Mouse (Mus musculus): Measurements from ENCODE around the gene Syne2. TPM values are rescaled to one million over a fixed set of nuclear protein-coding genes. Genes with fewer than 3 reads are reported as not detected.

The Syne2 gene
- polyA plus RNA-seq, 1 experiment from 2014 or later = 6.3 TPM

DNA sequence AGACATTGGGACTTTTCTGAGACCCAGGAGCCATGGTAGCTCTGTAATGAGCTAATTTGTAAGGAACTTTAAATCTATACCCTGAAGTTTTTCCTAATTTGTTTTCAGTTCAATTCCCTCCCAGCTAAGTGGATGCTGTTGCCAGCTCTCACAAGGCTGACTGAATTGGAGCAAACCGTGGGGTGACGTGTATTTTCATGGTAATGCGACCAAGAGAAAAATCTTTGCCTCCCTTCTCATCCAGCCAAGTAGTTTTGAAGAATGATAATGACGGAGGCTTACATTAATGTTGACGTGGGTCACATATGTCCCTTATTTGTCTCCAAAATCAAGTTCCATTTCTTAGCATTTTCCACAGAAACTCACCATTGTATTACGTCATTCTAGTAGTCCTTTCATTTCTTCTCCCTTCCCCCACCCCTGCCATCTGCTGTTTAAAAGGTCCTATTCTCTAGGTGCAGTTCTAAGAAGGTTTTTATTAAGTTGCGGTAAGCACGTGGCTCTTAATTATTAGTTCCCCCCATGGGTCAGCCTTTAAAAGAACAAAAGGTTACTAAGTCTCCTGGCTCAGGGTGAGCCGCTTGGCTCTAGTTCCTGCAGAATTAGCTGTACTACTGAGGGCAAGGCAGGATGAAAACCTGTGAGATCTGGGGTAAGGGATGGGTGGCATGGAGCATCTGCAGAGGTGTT lies 55.8 kb downstream of the Syne2 start:
- H3K9me3 ChIP-seq (ENCODE audit: low read length) = no peaks in the 10 kb centered on the region
- TF ChIP-seq EP300 (IDR thresholded peaks at IDR 0.05; ENCODE audit: low read depth) = no peak
- H3K9ac ChIP-seq (replicated peaks) = no peak overlapping the region
- H3K4me3 ChIP-seq (ENCODE audit: low read depth, low read length) = no peak overlapping the region
- no peak overlapping the region for H3K27ac ChIP-seq (ENCODE audit: low read depth)
- WGBS (ENCODE audit: insufficient replicate concordance) = 81% methylated on average over 9 of the region's 9 CpGs
- H3K36me3 ChIP-seq (replicated peaks; ENCODE audit: insufficient read depth, low read length) = no peaks in the 10 kb centered on the region
- no peaks in the 10 kb centered on the region for H3K27me3 ChIP-seq (ENCODE audit: insufficient read depth, low read length)
- no peak overlapping the region for H3K4me2 ChIP-seq (ENCODE audit: low read depth, low read length)
- no peaks in the 10 kb centered on the region for H3K4me1 ChIP-seq (ENCODE audit: insufficient read depth)
- DNase-seq (no peak), ATAC-seq (no peak)

DNA sequence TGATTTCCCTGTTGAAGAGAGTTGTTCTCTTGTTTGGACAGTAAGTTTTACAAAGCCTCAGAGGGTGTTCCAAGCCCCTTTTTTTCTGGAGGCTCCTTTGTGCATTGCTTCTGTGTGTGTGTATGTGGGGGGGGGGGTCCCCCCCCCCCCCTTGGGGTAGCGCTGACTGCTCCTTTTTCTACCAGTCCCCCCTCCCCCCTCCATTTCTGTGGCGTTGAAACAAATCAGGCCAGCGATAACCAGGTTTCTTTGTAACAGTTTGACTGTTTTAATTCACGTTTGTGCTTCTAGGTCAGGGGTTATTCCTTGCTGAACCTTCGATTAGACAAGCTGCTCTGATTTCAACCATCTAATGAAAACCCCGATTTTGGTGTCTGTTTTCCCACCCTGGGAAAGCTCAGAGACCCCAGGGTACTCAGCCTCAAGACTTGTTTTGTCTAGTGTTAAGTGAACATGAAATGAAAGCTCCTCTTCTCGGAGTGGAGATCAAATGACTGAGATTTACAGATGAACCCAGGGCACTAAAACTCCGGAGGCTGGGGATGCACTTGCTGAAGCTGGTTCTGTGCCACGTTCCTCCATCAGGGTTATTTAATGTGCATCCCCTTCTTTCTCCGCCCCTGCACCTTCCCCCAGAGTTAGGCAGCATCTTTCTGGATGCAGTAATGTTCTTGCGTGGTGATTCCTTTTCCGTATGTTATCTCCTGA lies 56.5 kb downstream of the Syne2 start:
- H3K36me3 ChIP-seq (replicated peaks; ENCODE audit: insufficient read depth, low read length) = no peaks in the 10 kb centered on the region
- no peak for TF ChIP-seq CTCF (IDR thresholded peaks at IDR 0.05; ENCODE audit: low read depth)
- no peak for TF ChIP-seq EP300 (IDR thresholded peaks at IDR 0.05; ENCODE audit: low read depth)
- no peak overlapping the region for H3K4me2 ChIP-seq (ENCODE audit: low read depth, low read length)
- no peaks in the 10 kb centered on the region for H3K9me3 ChIP-seq (ENCODE audit: low read length)
- no peak overlapping the region for H3K9ac ChIP-seq (replicated peaks)
- H3K4me1 ChIP-seq (ENCODE audit: insufficient read depth) = no peaks in the 10 kb centered on the region
- DNase-seq = no peak
- ATAC-seq = no peak
- no peaks in the 10 kb centered on the region for H3K27me3 ChIP-seq (ENCODE audit: insufficient read depth, low read length)
- no peak overlapping the region for H3K27ac ChIP-seq (ENCODE audit: low read depth)
- WGBS (ENCODE audit: insufficient replicate concordance) = 63% methylated on average over 12 of the region's 12 CpGs
- no peak overlapping the region for H3K4me3 ChIP-seq (ENCODE audit: low read depth, low read length)

DNA sequence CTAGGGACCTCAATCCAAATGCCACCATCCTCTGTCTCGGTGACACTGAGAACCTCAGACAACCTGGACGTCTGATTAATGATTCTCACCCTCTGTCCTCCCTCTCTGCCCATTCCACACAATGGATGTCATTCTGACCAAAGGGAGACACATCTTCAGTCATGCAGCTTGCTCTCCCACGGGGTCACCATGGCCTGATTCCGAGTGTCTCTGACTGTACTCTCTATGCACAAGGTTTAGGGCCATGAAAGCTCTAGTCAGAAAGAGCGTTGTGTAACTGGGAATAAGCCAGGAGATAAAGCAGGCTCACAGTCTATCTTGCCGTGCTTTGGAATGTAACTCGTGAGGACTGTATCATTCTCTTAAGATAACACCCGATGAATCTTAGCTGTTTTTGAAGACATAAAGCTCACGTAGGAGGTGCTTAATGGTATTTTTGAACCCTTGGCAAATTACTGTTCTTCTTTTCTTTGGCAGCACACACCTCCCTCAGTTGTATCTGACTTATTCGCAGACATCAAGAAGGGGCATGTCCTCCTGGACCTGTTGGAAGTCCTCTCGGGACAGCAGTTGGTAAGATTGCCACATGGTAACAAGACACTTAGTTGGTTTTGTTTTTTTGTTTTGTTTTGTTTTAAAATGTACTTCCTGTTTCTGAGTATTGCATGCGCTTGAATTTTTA lies 61.8 kb downstream of the Syne2 start:
- no peak overlapping the region for H3K4me3 ChIP-seq (ENCODE audit: low read depth, low read length)
- TF ChIP-seq CTCF (IDR thresholded peaks at IDR 0.05; ENCODE audit: low read depth) (no peak), EP300 (IDR thresholded peaks at IDR 0.05; ENCODE audit: low read depth) (no peak)
- no peak overlapping the region for H3K4me2 ChIP-seq (ENCODE audit: low read depth, low read length)
- H3K27me3 ChIP-seq (ENCODE audit: insufficient read depth, low read length) = no peaks in the 10 kb centered on the region
- DNase-seq = no peak
- H3K4me1 ChIP-seq (ENCODE audit: insufficient read depth) = no peaks in the 10 kb centered on the region
- 70% methylated on average over 12 of the region's 12 CpGs for WGBS (ENCODE audit: insufficient replicate concordance)
- no peak overlapping the region for H3K27ac ChIP-seq (ENCODE audit: low read depth)
- H3K36me3 ChIP-seq (replicated peaks; ENCODE audit: insufficient read depth, low read length) = no peaks in the 10 kb centered on the region; the same call in 1 of the 2 replicates
- no peaks in the 10 kb centered on the region for H3K9me3 ChIP-seq (ENCODE audit: low read length)
- no peak for ATAC-seq
- H3K9ac ChIP-seq (replicated peaks) = no peak overlapping the region

DNA sequence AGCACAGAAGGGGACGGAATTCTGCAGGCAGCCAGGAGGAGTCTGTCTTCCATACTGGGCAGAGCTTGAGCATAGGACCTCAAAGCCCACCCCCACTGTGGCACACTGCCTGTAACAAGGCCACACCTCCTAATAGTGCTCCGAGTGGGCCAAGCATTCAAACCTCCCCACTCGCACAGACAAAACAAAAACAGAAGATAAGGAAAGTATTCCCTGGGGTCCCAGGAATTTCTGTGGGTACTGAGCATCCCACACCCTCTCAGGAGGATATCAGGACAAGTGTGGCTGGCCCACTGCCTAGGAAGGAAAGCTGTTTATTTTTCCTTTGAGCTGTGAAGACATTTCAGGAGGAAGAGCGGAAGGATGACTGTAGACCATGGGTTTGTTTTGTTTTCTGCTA lies 63.6 kb downstream of the Syne2 start:
- DNase-seq (no peak), ATAC-seq (no peak)
- H3K36me3 ChIP-seq (replicated peaks; ENCODE audit: insufficient read depth, low read length) = no peaks in the 10 kb centered on the region; the same call in none of the 2 replicates
- TF ChIP-seq EP300 (IDR thresholded peaks at IDR 0.05; ENCODE audit: low read depth) = no peak
- TF ChIP-seq CTCF (IDR thresholded peaks at IDR 0.05; ENCODE audit: low read depth) = no peak
- WGBS (ENCODE audit: insufficient replicate concordance) = 59% methylated on average over 4 of the region's 4 CpGs
- H3K4me3 ChIP-seq (ENCODE audit: low read depth, low read length) = no peak overlapping the region
- no peaks in the 10 kb centered on the region for H3K4me1 ChIP-seq (ENCODE audit: insufficient read depth)
- H3K4me2 ChIP-seq (ENCODE audit: low read depth, low read length) = no peak overlapping the region
- no peak overlapping the region for H3K27ac ChIP-seq (ENCODE audit: low read depth)
- no peaks in the 10 kb centered on the region for H3K9me3 ChIP-seq (ENCODE audit: low read length)
- no peaks in the 10 kb centered on the region for H3K27me3 ChIP-seq (ENCODE audit: insufficient read depth, low read length)
- H3K9ac ChIP-seq (replicated peaks) = no peak overlapping the region

DNA sequence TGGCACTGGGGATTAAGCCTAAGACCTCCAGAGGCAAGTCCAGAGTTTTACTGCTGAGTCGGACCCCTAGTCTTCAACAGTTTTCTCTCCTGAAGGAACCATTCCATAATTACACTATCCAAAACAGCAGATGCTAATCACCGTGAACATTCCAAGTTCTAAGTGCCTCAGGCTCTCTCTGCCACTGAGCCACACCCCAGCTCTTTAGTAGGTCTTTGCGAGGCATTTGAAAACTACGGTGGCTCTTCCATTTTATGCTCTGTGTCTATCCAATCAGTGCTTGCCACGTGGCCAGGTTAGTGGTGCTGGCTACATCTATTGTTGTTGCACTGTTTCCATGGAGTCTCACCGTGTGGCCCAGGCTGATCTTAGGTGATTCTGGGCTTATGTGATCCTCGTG lies 68.2 kb downstream of the Syne2 start:
- ATAC-seq = no peak
- H3K4me3 ChIP-seq (ENCODE audit: low read depth, low read length) = no peak overlapping the region

DNA sequence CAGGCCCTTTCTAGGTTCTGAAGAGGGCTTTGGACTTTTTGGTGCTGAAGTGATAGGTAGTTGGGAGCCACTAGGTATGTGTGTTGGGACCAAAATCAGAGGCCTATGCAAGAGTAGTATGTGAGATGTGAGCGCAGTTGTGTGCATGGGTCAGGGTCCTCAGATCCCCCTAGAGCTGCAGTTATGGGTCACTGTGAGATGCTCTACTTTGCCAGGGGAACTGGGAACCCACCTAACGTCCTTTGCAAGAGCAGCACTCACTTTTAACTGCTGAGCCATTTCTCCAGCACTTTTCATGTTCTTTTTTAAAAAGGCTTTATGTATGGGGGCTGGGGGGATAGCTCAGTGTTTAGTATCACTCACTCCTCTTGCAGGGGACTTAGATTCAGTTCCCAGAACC lies 69.0 kb downstream of the Syne2 start:
- ATAC-seq (no peak), DNase-seq (no peak)
- WGBS (ENCODE audit: insufficient replicate concordance) = 70% methylated on average over 2 of the region's 2 CpGs
- Histone ChIP-seq H3K27me3 (ENCODE audit: insufficient read depth, low read length) (no peaks in the 10 kb centered on the region), H3K36me3 (replicated peaks; ENCODE audit: insufficient read depth, low read length) (peaks cover 6% of the 10 kb centered on the region), H3K4me3 (ENCODE audit: low read depth, low read length) (no peak overlapping the region), H3K4me1 (ENCODE audit: insufficient read depth) (no peaks in the 10 kb centered on the region), H3K4me2 (ENCODE audit: low read depth, low read length) (no peak overlapping the region), H3K27ac (ENCODE audit: low read depth) (no peak overlapping the region), H3K9me3 (ENCODE audit: low read length) (no peaks in the 10 kb centered on the region), H3K9ac (replicated peaks) (no peak overlapping the region)
- TF ChIP-seq CTCF (IDR thresholded peaks at IDR 0.05; ENCODE audit: low read depth) = no peak
- no peak for TF ChIP-seq EP300 (IDR thresholded peaks at IDR 0.05; ENCODE audit: low read depth)

More for the DNA sequence above, 68.2 kb downstream of the Syne2 start:
- Histone ChIP-seq H3K36me3 (replicated peaks; ENCODE audit: insufficient read depth, low read length) (peaks cover 6% of the 10 kb centered on the region), H3K9me3 (ENCODE audit: low read length) (no peaks in the 10 kb centered on the region), H3K4me2 (ENCODE audit: low read depth, low read length) (no peak overlapping the region), H3K9ac (replicated peaks) (no peak overlapping the region), H3K4me1 (ENCODE audit: insufficient read depth) (no peaks in the 10 kb centered on the region), H3K27me3 (ENCODE audit: insufficient read depth, low read length) (no peaks in the 10 kb centered on the region), H3K27ac (ENCODE audit: low read depth) (no peak overlapping the region)
- WGBS (ENCODE audit: insufficient replicate concordance) = 76% methylated on average over 7 of the region's 7 CpGs
- DNase-seq = no peak
- TF ChIP-seq CTCF (IDR thresholded peaks at IDR 0.05; ENCODE audit: low read depth) = no peak
- TF ChIP-seq EP300 (IDR thresholded peaks at IDR 0.05; ENCODE audit: low read depth) = no peak

All from liver, postnatal 0 days (tissue).